14 mouse cellular contexts compared by ENCODE assay signal in genomic region chr4:77777237-77777636, GRCm38 (mm10).
"Had no signal": no experiment of that assay in that cellular context is flagged by ENCODE, and none has a peak within 500 bp of the region (broad histone marks: within the 10 kb centered on the region; RNA-seq: fewer than 3 reads in every experiment).

No protein-coding gene starts in this region.

- H3K4me1 ChIP-seq: limb, embryonic 10.5 days; liver, embryonic 15.5 days; midbrain, embryonic 13.5 days; stomach, embryonic 15.5 days had no signal

- H3K4me2 ChIP-seq: liver, embryonic 11.5 days; liver, embryonic 15.5 days; midbrain, embryonic 13.5 days; stomach, embryonic 15.5 days had no signal

- H3K27ac ChIP-seq: kidney, postnatal 0 days; limb, embryonic 10.5 days; liver, embryonic 15.5 days; midbrain, embryonic 13.5 days; stomach, embryonic 15.5 days had no signal

- H3K9ac ChIP-seq: liver, embryonic 15.5 days; midbrain, embryonic 13.5 days; stomach, embryonic 15.5 days had no signal

- H3K36me3 ChIP-seq: limb, embryonic 10.5 days; liver, embryonic 15.5 days; midbrain, embryonic 13.5 days; stomach, embryonic 15.5 days had no signal

- DNase-seq: kidney, adult 11 months; kidney, adult 9 months; kidney, postnatal 36 days; layer of hippocampus, adult 9-11 months; lung, adult 2 months; lung, postnatal 36 days; thymus, postnatal 36 days had no signal

- H3K4me3 ChIP-seq: limb, embryonic 10.5 days; liver, embryonic 15.5 days; midbrain, embryonic 13.5 days; stomach, embryonic 15.5 days had no signal

- H3K27me3 ChIP-seq: liver, embryonic 15.5 days; midbrain, embryonic 13.5 days; stomach, embryonic 15.5 days had no signal

- H3K9me3 ChIP-seq: limb, embryonic 10.5 days; liver, embryonic 15.5 days; midbrain, embryonic 13.5 days; stomach, embryonic 15.5 days had no signal

- ATAC-seq: lung, postnatal 0 days; midbrain, embryonic 13.5 days had no signal
